ENCODE assay signal across 8 mouse cellular contexts in genomic region chr10:79704065-79704969, GRCm38 (mm10). TPM values are rescaled to one million over a fixed set of nuclear protein-coding genes. Genes with fewer than 3 reads are reported as not detected.
A peak's percentile ranks its signal among the peaks of the same experiment; 100 is the strongest.
DNase-seq lines count a peak whose midpoint lies in the region; ATAC-seq and TF ChIP-seq lines count a peak whose summit lies in the region.

Gene Bsg (plus strand): TSS chr10:79704491.

- peaks cover 21 to 33% of the 10 kb centered on the region in 2 experiments for H3K4me1 ChIP-seq in CH12.LX (ENCODE audit: control insufficient read depth in 1 of 2, insufficient read depth in 2 of 2)
- peaks cover 36% of the 10 kb centered on the region for H3K4me1 ChIP-seq in forebrain, embryonic 12.5 days
- peaks cover 47% of the 10 kb centered on the region for H3K4me1 ChIP-seq in heart, postnatal 0 days (ENCODE audit: control insufficient read depth, insufficient read depth)
- peaks cover 44% of the 10 kb centered on the region for H3K4me1 ChIP-seq in liver, embryonic 16.5 days (ENCODE audit: control insufficient read depth, low read depth, low read length)
- peaks cover 33% of the 10 kb centered on the region for H3K4me1 ChIP-seq in neural tube, embryonic 13.5 days (replicated peaks)
- H3K4me1 ChIP-seq in testis, adult 2 months (ENCODE audit: control insufficient read depth, insufficient read depth, low read length), result peaks cover 32% of the 10 kb centered on the region

- peak; percentile 99 for TF ChIP-seq POLR2A in CH12.LX (IDR thresholded peaks at IDR 0.05; ENCODE audit: low read depth, low read length)
- TF ChIP-seq POLR2A in testis, adult 2 months (IDR thresholded peaks at IDR 0.05; ENCODE audit: control insufficient read depth, low read depth, low read length), result peak; percentile 99

- peak; percentile 97 for ATAC-seq in forebrain, embryonic 12.5 days (ENCODE audit: low FRiP score)
- peak; percentile 93 for ATAC-seq in heart, postnatal 0 days (ENCODE audit: insufficient read depth, low read depth)
- peak; percentile 91 for ATAC-seq in liver, embryonic 16.5 days (ENCODE audit: low read depth)
- ATAC-seq in neural tube, embryonic 13.5 days (ENCODE audit: low read depth), result peak; percentile 95

- peaks cover 12 to 36% of the 10 kb centered on the region in 2 experiments for H3K36me3 ChIP-seq in CH12.LX (replicated peaks in 1 of 2; ENCODE audit: control insufficient read depth in 1 of 2, insufficient read depth in 1 of 2, low read length in 1 of 2)
- peaks cover 20% of the 10 kb centered on the region for H3K36me3 ChIP-seq in forebrain, embryonic 12.5 days (replicated peaks)
- 0 out of 2 replicates have a peak, but pooled peaks cover 3% of the 10 kb centered on the region for H3K36me3 ChIP-seq in heart, postnatal 0 days (replicated peaks; ENCODE audit: control insufficient read depth, insufficient read depth, low read length)
- H3K36me3 ChIP-seq in liver, embryonic 16.5 days (ENCODE audit: control insufficient read depth, insufficient read depth), result peaks cover 23% of the 10 kb centered on the region
- peaks cover 22% of the 10 kb centered on the region for H3K36me3 ChIP-seq in neural tube, embryonic 13.5 days
- no peaks in the 10 kb centered on the region; the same call in 1 of the 2 replicates for H3K36me3 ChIP-seq in testis, adult 2 months (ENCODE audit: control insufficient read depth, insufficient read depth, low read length)

- H3K4me3 ChIP-seq in CH12.LX (replicated peaks in 1 of 3; ENCODE audit: low read depth in 2 of 3, low read length in 2 of 3, poor library complexity in 1 of 3), result peak within 1 kb of the TSS; percentile 82 to 94 (median 87)
- H3K4me3 ChIP-seq in forebrain, embryonic 12.5 days (replicated peaks), result peak within 1 kb of the TSS; percentile 77
- H3K4me3 ChIP-seq in heart, postnatal 0 days (ENCODE audit: low read depth, low read length), result peak within 1 kb of the TSS; percentile 79
- H3K4me3 ChIP-seq in liver, embryonic 16.5 days (ENCODE audit: low read depth, low read length), result peak within 1 kb of the TSS; percentile 76
- H3K4me3 ChIP-seq in neural tube, embryonic 13.5 days, result peak within 1 kb of the TSS; percentile 59
- peak within 1 kb of the TSS; percentile 96 for H3K4me3 ChIP-seq in testis, adult 2 months (ENCODE audit: control insufficient read depth, low read depth, low read length)

- H3K9me3 ChIP-seq in CH12.LX (replicated peaks; ENCODE audit: low read length), result no peaks in the 10 kb centered on the region
- no peaks in the 10 kb centered on the region for H3K9me3 ChIP-seq in forebrain, embryonic 12.5 days
- H3K9me3 ChIP-seq in heart, postnatal 0 days (replicated peaks; ENCODE audit: control insufficient read depth, low read length), result no peaks in the 10 kb centered on the region
- no peaks in the 10 kb centered on the region for H3K9me3 ChIP-seq in liver, embryonic 16.5 days (replicated peaks; ENCODE audit: control insufficient read depth, low read length)
- H3K9me3 ChIP-seq in neural tube, embryonic 13.5 days, result no peaks in the 10 kb centered on the region

- H3K27me3 ChIP-seq in CH12.LX (replicated peaks), result no peaks in the 10 kb centered on the region
- no peaks in the 10 kb centered on the region for H3K27me3 ChIP-seq in forebrain, embryonic 12.5 days
- H3K27me3 ChIP-seq in heart, postnatal 0 days (ENCODE audit: control insufficient read depth, insufficient read depth, low read length), result no peaks in the 10 kb centered on the region
- no peaks in the 10 kb centered on the region for H3K27me3 ChIP-seq in liver, embryonic 16.5 days (ENCODE audit: control insufficient read depth, insufficient read depth, low read depth, low read length)
- H3K27me3 ChIP-seq in neural tube, embryonic 13.5 days, result no peaks in the 10 kb centered on the region
- no peaks in the 10 kb centered on the region for H3K27me3 ChIP-seq in testis, adult 2 months (ENCODE audit: control insufficient read depth, insufficient read depth, low read length)

- no peak within 1 kb of the TSS for H3K27ac ChIP-seq in CH12.LX (ENCODE audit: insufficient read depth, low read depth)
- peak within 1 kb of the TSS; percentile 69 for H3K27ac ChIP-seq in forebrain, embryonic 12.5 days
- peak within 1 kb of the TSS; percentile 83 for H3K27ac ChIP-seq in heart, postnatal 0 days (ENCODE audit: low read depth)
- H3K27ac ChIP-seq in liver, embryonic 16.5 days (ENCODE audit: low read length), result peak within 1 kb of the TSS; percentile 96
- peak within 1 kb of the TSS; percentile 84 for H3K27ac ChIP-seq in neural tube, embryonic 13.5 days (replicated peaks)
- peak within 1 kb of the TSS; percentile 93 for H3K27ac ChIP-seq in testis, adult 2 months (ENCODE audit: control insufficient read depth, insufficient read depth, low read depth, low read length)

- under 1% methylated on average over 60 of the region's 65 CpGs for WGBS in forebrain, embryonic 12.5 days
- under 1% methylated on average over 49 of the region's 65 CpGs for WGBS in heart, postnatal 0 days
- WGBS in liver, embryonic 16.5 days (ENCODE audit: insufficient replicate concordance), result under 1% methylated on average over 63 of the region's 65 CpGs
- WGBS in neural tube, embryonic 13.5 days, result 1% methylated on average over 53 of the region's 65 CpGs

- H3K9ac ChIP-seq in CH12.LX (ENCODE audit: insufficient read depth, low read depth), result peak within 1 kb of the TSS; percentile 95
- H3K9ac ChIP-seq in forebrain, embryonic 12.5 days, result peak within 1 kb of the TSS; percentile 86
- peak within 1 kb of the TSS; percentile 88 for H3K9ac ChIP-seq in heart, postnatal 0 days (replicated peaks; ENCODE audit: low read depth, low read length)
- peak within 1 kb of the TSS; percentile 89 for H3K9ac ChIP-seq in liver, embryonic 16.5 days (ENCODE audit: low read depth, low read length)
- peak within 1 kb of the TSS; percentile 85 for H3K9ac ChIP-seq in neural tube, embryonic 13.5 days

- in situ Hi-C loops in CH12.LX (cut with MboI; ENCODE audit: low pct_ligation_motif_present, low pct_unique_long_range_greater_than_20kb, low sequenced_read_pairs), result no loop called here

- dilution Hi-C loops in CH12.LX (cut with MboI; ENCODE audit: extremely low pct_ligation_motif_present, extremely low pct_unique_long_range_greater_than_20kb, low sequenced_read_pairs), result no loop called here

- H3K79me2 ChIP-seq in CH12.LX (replicated peaks; ENCODE audit: control insufficient read depth, extremely low read depth, insufficient read depth, poor library complexity, severe bottlenecking), result peaks cover 46% of the 10 kb centered on the region

- peak; percentile 98 for DNase-seq in CH12.LX (ENCODE audit: extremely low read depth)
- peak; percentile 99 for DNase-seq in c-Kit-positive CD71-positive TER-119-negative erythroid progenitor cells, embryonic 14.5 days (ENCODE audit: low read depth)
- DNase-seq in heart, postnatal 0 days (ENCODE audit: low spot score), result peak; percentile 97
- DNase-seq in kidney, postnatal 4 days, result peak; percentile 99 to 100

- no peak for TF ChIP-seq RAD21 in CH12.LX (IDR thresholded peaks at IDR 0.05; ENCODE audit: low read depth, low read length)

- peak within 1 kb of the TSS; percentile 64 for H3K4me2 ChIP-seq in CH12.LX (ENCODE audit: insufficient read depth, low read depth, poor library complexity, severe bottlenecking)
- H3K4me2 ChIP-seq in forebrain, embryonic 12.5 days, result peak within 1 kb of the TSS; percentile 81
- H3K4me2 ChIP-seq in heart, postnatal 0 days (ENCODE audit: low read depth, low read length), result peak within 1 kb of the TSS; percentile 67
- peak within 1 kb of the TSS; percentile 92 for H3K4me2 ChIP-seq in liver, embryonic 16.5 days (ENCODE audit: low read depth, low read length)
- peak within 1 kb of the TSS; percentile 99 for H3K4me2 ChIP-seq in neural tube, embryonic 13.5 days

- peak; percentile 9 to 56; a peak in 2 of 4 replicates for TF ChIP-seq CTCF in CH12.LX (conservative IDR thresholded peaks at IDR 0.05 in 1 of 2, IDR thresholded peaks at IDR 0.05 in 1 of 2; ENCODE audit: low read depth in 2 of 2, low read length in 2 of 2)
- TF ChIP-seq CTCF in heart, postnatal 0 days (IDR thresholded peaks at IDR 0.05; ENCODE audit: low read depth), result peak; percentile 56
- no peak for TF ChIP-seq CTCF in testis, adult 2 months (IDR thresholded peaks at IDR 0.05; ENCODE audit: control insufficient read depth, insufficient read depth, insufficient replicate concordance, low read depth, low read length)

- no peak for TF ChIP-seq EP300 in CH12.LX (IDR thresholded peaks at IDR 0.05; ENCODE audit: low read length)
- peak; percentile 87; the same call in 1 of the 2 replicates for TF ChIP-seq EP300 in heart, postnatal 0 days (IDR thresholded peaks at IDR 0.05; ENCODE audit: low read depth)

TF ChIP-seq in CH12.LX, 34 proteins besides CTCF, POLR2A, EP300 and RAD21 (continues in another document):
- TF ChIP-seq NELFE (IDR thresholded peaks at IDR 0.05; ENCODE audit: low read depth, low read length) (peak; percentile 98), MAZ (IDR thresholded peaks at IDR 0.05; ENCODE audit: low read depth, low read length) (peak; percentile 77), JUN (IDR thresholded peaks at IDR 0.05; ENCODE audit: insufficient read depth, low read depth, low read length) (no peak), IRF4 (IDR thresholded peaks at IDR 0.05; ENCODE audit: low read depth, low read length) (peak; percentile 8; the same call in 1 of the 2 replicates), SIN3A (IDR thresholded peaks at IDR 0.05; ENCODE audit: low read length) (peak; percentile 45; the same call in 1 of the 2 replicates), E2F4 (IDR thresholded peaks at IDR 0.05; ENCODE audit: insufficient replicate concordance, low read depth, low read length) (peak; percentile 65; the same call in 1 of the 2 replicates), SMC3 (IDR thresholded peaks at IDR 0.05; ENCODE audit: low read depth, low read length) (peak; percentile 19; the same call in 1 of the 2 replicates), MEF2A (IDR thresholded peaks at IDR 0.05; ENCODE audit: borderline replicate concordance, low read depth, low read length) (no peak), MAFK (IDR thresholded peaks at IDR 0.05; ENCODE audit: insufficient replicate concordance, low read length) (no peak), CHD2 (IDR thresholded peaks at IDR 0.05; ENCODE audit: low read length) (no peak), MXI1 (IDR thresholded peaks at IDR 0.05; ENCODE audit: low read depth, low read length) (peak; percentile 65; the same call in 1 of the 2 replicates), POLR2AphosphoS2 (IDR thresholded peaks at IDR 0.05; ENCODE audit: low read depth, low read length) (peak; percentile 88)

RNA-seq across cellular contexts. Expression of gene Bsg, which starts in this region (rescaled TPM):
- total RNA-seq in CH12.LX (2012; rRNA removed) (312 and 421 TPM in 2 replicates), CH12.LX (2014; rRNA removed) (617 and 710 TPM in 2 replicates)
- 358 and 360 TPM in 2 replicates for polyA plus RNA-seq in CH12.LX (2012; ENCODE audit: insufficient read length, low read depth)
- 474 and 500 TPM in 2 replicates for polyA plus RNA-seq in forebrain, embryonic 12.5 days (2016; fragmentation: Nextera tagmentation; extraction: Ambion mirVana)
- total RNA-seq in heart, postnatal 0 days (2014; rRNA removed; ENCODE audit: low replicate concordance), result 1,449 and 1,606 TPM in 2 replicates
- polyA plus RNA-seq in heart, postnatal 0 days (2015; fragmentation: Nextera tagmentation; extraction: Ambion mirVana), result 1,256 and 1,260 TPM in 2 replicates
- 924 and 947 TPM in 2 replicates for polyA plus RNA-seq in liver, embryonic 16.5 days (2015; fragmentation: Nextera tagmentation; extraction: Ambion mirVana)
- polyA plus RNA-seq in neural tube, embryonic 13.5 days (2015; fragmentation: Nextera tagmentation; extraction: Ambion mirVana), result 750 and 762 TPM in 2 replicates
- polyA plus RNA-seq in testis, adult 2 months (2012; rRNA removed), result 849 and 920 TPM in 2 replicates
